Mouse (Mus musculus) fat pad, adult 2 months (tissue): ENCODE measurements around the gene Mex3b.

Experiments
- DNase-seq: peaks from one replicate; pipeline ENCODE4 v3.0.0-alpha.2; 2011; ENCODE audit warnings: low read depth, low spot score; ENCODE audit errors: extremely low read depth

The Mex3b gene

GRCm38 (mm10) chr7:82911501-82911900, 44.4 kb downstream of the Mex3b start:
- no peak for DNase-seq

GRCm38 (mm10) chr7:82914297-82914696, 47.2 kb downstream of the Mex3b start:
- DNase-seq: no peak
